Mouse (Mus musculus) forelimb bud, embryonic 11.5 days (tissue): Measurements from ENCODE around the gene Orc3.
A peak's percentile ranks its signal among the peaks of the same experiment; 100 is the strongest.

Experiments used
- DNase-seq: peaks from one replicate; pipeline ENCODE4 v3.0.0-alpha.2; 2012; ENCODE audit warnings: low read depth, low spot score

Gene Orc3

GRCm38 (mm10) chr4:34614630-34615094 lies at the start of gene Orc3, which contains the start of gene Rars2:
Gene Orc3 (minus strand): TSS chr4:34614944.
Gene Rars2 (plus strand): TSS chr4:34614957.
- DNase-seq: peak; percentile 86

GRCm38 (mm10) chr4:34661927-34662326 lies 47.2 kb upstream of the Orc3 start:
- no peak for DNase-seq

DNA sequence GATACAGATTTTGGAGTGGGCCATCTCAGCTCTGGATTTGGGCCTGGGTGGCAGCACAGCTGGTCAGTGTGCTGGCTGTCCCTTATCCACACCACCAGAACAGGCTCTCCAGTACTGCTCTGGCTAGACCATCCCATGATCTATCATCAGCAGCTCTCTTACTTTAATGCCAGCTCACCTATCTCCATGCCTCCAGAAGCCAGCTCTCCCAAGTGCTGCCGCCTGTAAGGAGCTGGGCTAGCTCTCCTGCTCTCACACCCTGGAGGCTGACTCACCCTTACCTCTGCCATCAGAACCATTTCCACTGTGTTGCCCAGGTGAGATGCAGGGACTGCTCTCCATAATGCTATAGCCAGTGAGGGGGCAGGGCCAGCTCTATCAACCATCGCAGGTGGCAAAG lies 46.8 kb upstream of the Orc3 start:
- DNase-seq: no peak

DNA sequence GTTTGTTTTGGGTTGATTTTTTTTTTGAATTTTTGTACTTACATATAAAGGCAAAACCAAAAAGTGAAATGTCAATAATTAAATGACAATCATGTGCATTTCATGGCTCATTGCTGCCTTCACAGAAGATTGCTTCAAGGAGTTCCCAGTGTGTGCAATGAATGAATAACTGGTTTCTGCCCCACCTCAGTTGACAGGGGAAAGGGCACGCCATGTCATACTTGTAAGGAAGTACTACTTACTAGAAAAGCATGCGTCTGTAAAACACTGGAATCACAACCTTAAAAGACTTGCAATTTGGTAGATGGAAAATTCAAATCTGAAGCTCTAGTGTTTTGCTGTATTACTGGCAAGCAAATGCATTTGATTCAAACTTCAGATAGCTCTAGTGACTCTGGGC lies 44.3 kb upstream of the Orc3 start:
- no peak for DNase-seq

DNA sequence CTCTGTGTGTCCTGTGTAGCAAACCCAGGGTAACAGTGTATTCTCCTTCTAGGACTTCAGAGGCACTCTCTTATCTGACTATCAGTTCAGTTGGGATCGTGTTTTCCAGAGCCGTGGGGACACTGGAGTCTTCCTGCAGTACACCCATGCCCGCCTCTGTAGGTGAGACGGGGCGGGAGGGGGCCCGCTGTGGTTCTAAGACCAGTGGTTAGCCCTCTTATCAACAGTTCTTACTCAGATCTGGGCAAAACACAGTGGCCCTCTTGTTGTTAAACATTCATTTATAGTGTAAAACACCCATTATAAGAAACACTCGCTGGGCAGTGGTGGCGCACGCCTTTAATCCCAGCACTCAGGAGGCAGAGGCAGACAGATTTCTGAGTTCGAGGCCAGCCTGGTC lies 41.4 kb upstream of the Orc3 start:
- DNase-seq: no peak

- no peak for DNase-seq
These were observed 38.4 kb upstream of the Orc3 start for GRCm38 (mm10) chr4:34653179-34653578.

- no peak for DNase-seq
These were observed 30.0 kb upstream of the Orc3 start for GRCm38 (mm10) chr4:34644779-34645178.

DNA sequence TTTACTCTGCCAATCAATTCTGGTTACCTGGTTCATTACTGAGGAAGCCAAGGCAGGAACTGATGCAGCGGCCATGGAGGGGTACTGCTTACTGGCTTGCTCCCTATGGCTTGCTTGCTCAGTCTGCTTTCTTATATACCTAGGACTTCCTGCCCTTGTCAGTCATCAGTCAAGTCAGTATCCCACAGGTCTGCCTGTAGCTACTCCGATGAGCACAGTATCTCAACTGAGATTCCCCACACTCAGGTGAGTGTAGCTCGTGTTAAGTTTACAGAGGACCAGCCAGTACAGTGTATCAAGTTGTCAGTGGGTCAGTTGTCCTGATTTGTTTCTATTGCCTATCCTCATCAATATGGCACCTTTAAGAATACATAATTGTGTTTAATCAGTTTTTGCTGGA lies 26.0 kb upstream of the Orc3 start:
- DNase-seq: no peak

DNA sequence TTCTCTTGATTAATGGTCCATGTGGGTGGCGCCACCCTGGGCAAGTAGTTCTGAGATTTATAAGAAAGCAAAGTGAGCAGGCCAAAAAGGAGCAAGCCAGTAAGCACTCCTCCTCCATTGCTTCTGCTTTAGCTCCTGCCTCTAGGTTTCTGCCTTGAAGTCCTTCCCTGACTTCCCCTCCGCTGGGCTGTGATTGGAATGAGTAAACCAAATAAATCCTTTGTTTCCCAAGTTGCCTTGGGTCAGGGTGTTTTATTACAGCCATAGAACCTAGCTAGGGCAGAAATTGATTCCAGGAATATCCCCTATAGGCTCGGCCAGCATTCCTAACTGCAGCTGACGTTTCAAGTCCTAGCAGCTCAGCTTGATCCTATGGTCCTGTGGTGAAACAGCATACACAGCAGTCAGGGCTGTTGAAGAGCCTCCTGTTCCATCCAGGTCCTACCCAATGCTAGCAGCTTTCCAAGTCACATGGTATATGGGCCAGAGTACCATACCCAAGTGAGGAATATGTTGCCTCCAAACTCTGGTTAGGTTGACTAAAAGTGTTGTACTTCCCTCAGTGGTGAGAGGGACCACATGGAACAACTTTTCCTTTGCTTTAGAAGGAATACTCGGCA lies 25.1 kb upstream of the Orc3 start:
- DNase-seq: peak; percentile 19

DNA sequence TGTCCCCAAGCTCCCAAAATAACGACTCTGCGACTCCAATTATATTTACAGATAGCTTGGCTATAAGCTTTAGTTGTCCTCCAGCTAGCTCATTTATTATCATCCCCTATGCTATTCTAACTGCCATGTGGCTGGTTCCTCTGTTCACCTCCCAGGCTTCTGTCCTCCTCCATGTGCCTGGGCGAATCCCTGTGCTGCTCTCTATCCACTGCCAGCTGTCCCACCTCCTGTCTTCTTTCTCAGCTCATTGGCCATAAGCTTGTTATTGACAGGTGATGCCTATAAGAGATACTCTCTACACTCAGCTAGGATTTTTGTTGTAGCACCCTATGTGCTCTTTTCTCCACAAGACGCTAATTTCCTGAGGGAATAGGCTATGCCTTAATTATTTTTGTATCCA lies 23.1 kb upstream of the Orc3 start:
- DNase-seq: no peak

DNA sequence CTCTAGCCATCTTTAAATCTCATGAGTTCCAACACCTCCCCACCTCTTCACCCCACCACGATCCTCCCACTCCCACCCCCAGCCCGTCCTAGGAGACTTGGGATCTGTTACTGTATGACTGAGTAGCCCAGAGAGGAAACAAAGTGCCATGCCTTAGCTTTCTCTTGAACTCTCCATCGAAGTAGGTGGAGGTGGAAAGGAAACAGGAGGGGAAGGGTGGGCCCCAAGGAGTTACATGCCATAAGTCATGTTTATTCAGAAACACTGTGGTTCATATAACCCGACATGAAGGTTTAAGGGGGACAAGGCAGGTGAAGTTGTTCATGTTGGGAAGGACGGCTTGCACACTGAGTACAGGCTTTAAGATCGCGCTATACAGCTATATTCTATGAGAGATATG lies 22.6 kb upstream of the Orc3 start:
- DNase-seq: no peak

- no peak for DNase-seq
These were observed 21.3 kb upstream of the Orc3 start for GRCm38 (mm10) chr4:34636036-34636435.

- DNase-seq: no peak
These were observed 19.4 kb upstream of the Orc3 start for GRCm38 (mm10) chr4:34634129-34634528.

DNA sequence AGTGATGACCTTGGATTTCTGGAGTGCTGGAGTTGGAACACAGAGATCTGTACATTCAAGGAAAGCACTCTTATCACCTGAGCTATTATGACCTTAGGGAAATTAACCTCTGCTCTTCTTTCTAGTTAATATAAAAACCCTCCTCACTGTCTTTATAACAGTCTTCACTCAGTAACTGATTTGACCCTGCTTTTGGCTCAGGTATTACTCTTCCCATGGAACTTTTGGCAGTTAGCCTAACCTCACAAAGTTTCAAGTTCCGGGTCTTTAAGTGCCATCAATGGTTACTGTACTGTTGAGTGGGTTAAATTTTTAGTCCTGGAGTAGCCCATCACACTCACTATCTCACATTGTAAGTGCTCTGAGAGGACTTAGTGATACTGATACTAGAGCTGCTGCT lies 15.2 kb upstream of the Orc3 start:
- DNase-seq: no peak

- no peak for DNase-seq
These were observed 11.7 kb upstream of the Orc3 start for GRCm38 (mm10) chr4:34626401-34626800.

GRCm38 (mm10) chr4:34625556-34625955 lies 10.8 kb upstream of the Orc3 start:
- no peak for DNase-seq

GRCm38 (mm10) chr4:34616146-34616545 lies 1.4 kb upstream of the Orc3 start:
- DNase-seq: no peak

- DNase-seq: no peak
These were observed 559 bp upstream of the Orc3 start for GRCm38 (mm10) chr4:34615303-34615702.

DNA sequence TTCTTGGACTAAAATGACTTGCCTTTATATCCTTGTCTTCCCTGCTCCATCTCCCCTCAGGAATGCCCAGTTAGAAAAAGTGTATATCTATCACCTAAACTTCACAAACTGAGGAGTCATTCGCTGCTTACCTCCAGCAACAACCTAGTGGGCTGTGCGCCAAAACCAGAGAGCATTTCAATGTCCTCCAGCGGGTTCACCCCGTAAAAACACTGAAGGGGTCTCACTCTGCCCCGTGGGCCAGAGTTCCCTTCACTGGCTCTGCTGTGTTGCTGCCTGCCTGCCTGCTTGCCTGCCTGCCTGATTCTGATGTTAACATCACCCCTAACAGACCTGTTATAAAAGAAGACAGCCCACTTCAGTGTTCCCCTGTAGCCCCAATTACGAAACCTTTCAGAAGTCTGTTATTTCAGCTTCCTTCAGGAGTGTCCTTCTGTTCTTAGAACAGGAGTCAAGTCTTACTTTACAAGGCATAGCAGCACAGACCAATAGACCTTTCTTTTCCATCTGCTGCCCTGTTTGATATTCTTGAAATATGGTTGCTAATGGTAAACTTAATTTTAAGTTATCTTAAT lies 1.1 kb downstream of the Orc3 start:
- DNase-seq: no peak

GRCm38 (mm10) chr4:34606658-34607057 lies 8.1 kb downstream of the Orc3 start:
- no peak for DNase-seq

DNA sequence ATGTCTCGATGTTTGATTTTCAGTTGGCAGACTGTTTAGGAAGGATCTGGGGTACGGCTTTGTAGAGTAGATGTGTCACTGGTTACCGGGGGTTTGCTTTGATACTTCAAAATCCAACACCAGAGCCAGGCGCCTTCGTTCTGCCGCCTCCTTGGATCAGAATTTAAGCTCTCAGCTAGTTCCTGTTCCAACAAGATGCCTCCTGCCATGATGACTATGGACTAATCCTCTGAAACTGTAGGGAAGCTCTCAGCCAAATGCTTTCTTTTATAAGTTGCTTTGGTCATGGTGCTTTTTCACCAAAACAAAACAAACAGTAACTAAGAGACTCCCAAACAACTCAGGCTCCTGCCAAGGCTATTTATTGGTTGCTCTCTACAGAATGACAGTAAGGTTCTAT lies 11.6 kb downstream of the Orc3 start:
- no peak for DNase-seq

- no peak for DNase-seq
These were observed 29.7 kb downstream of the Orc3 start for GRCm38 (mm10) chr4:34584871-34585607.

DNA sequence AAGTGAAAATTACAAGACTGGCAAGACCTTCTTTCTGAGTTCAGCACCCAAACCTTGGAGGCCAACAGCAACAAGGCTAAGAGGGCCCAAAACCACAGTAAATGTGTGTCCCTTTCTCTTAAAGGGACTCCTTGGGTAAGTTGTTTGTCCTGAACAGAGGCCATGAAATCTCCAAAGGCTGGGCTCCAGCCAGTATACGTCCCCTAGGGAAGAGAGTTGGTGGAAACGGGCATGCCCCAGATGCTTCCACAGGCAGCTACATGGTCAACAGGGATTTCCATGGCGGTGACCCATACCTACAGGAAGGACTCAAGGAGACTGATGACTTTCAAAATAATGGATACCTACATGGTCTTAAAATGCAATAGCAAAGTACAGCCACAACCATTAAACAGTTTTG lies 31.3 kb downstream of the Orc3 start:
- no peak for DNase-seq
